Comparison of ENCODE assay signal across 18 mouse cellular contexts in genomic region chr17:71935336-71935735, GRCm38 (mm10).
"Had no signal": no experiment of that assay in that cellular context is flagged by ENCODE, and none has a peak within 500 bp of the region (broad histone marks: within the 10 kb centered on the region; RNA-seq: fewer than 3 reads in every experiment).

No protein-coding gene starts in this region.

- DNase-seq: lung, adult 18-20 months; lung, embryonic 14.5 days; lung, postnatal 4 days; midbrain, embryonic 14.5 days; retina, postnatal 1 day; right cerebral cortex, adult 18-20 months; right cerebral cortex, postnatal 25 days; right cerebral cortex, postnatal 4 days; spleen, adult 18-20 months; thymus, adult 18-20 months; thymus, postnatal 14 days; thymus, postnatal 36 days had no signal

- H3K27ac ChIP-seq: midbrain, embryonic 10.5 days; midbrain, embryonic 12.5 days; neural tube, embryonic 13.5 days; neural tube, embryonic 15.5 days had no signal

- H3K4me1 ChIP-seq: midbrain, embryonic 12.5 days; neural tube, embryonic 13.5 days; neural tube, embryonic 15.5 days had no signal

- H3K27me3 ChIP-seq: midbrain, embryonic 12.5 days; neural tube, embryonic 13.5 days; neural tube, embryonic 15.5 days had no signal

- H3K4me2 ChIP-seq: lung, embryonic 14.5 days; midbrain, embryonic 12.5 days; neural tube, embryonic 13.5 days; neural tube, embryonic 15.5 days had no signal

- H3K9ac ChIP-seq: lung, embryonic 14.5 days; midbrain, embryonic 12.5 days; neural tube, embryonic 13.5 days; neural tube, embryonic 15.5 days had no signal

- H3K36me3 ChIP-seq: midbrain, embryonic 10.5 days; midbrain, embryonic 12.5 days; neural tube, embryonic 13.5 days; neural tube, embryonic 15.5 days had no signal

- H3K4me3 ChIP-seq: midbrain, embryonic 10.5 days; midbrain, embryonic 12.5 days; myocyte; neural tube, embryonic 13.5 days; neural tube, embryonic 15.5 days had no signal

- ATAC-seq: midbrain, embryonic 16.5 days had no signal

- H3K9me3 ChIP-seq: midbrain, embryonic 10.5 days; midbrain, embryonic 12.5 days; neural tube, embryonic 13.5 days; neural tube, embryonic 15.5 days had no signal
